Mouse (Mus musculus) heart, postnatal 10 days (tissue): ENCODE measurements around the gene Zdhhc14. TPM values are rescaled to one million over a fixed set of nuclear protein-coding genes. Genes with fewer than 3 reads are reported as not detected.

Experiments
- DNase-seq, 2 experiments: peaks; one replicate each; pipeline ENCODE4 v3.0.0; 2021
- intact Hi-C: fragments of 180-260 bp; cut with DNase I; formaldehyde crosslinking; loops from one replicate; pipeline ENCODE4 v1.15.1; 2025
- total RNA-seq, 2 experiments: library from RNA; stranded (reverse); gene quantifications; 2 replicates each; pipeline ENCODE4 v1.2.3; 2021

The Zdhhc14 gene
- total RNA-seq, 2 experiments from 2014 or later, result 3.6 TPM

GRCm38 (mm10) chr17:5800254-5800653 is 307.9 kb downstream of the Zdhhc14 start:
- intact Hi-C loops, result no loop called here

GRCm38 (mm10) chr17:5800824-5801560 is 308.6 kb downstream of the Zdhhc14 start:
- DNase-seq, result no peak
- intact Hi-C loops, result no loop called here

More at GRCm38 (mm10) chr17:5800254-5800653, 307.9 kb downstream of the Zdhhc14 start:
- DNase-seq, result no peak

GRCm38 (mm10) chr17:5801761-5802655 is 309.7 kb downstream of the Zdhhc14 start:
- intact Hi-C loops, result no loop called here

GRCm38 (mm10) chr17:5802656-5802955 is 310.2 kb downstream of the Zdhhc14 start:
- no peak for DNase-seq
- intact Hi-C loops, result no loop called here

More at GRCm38 (mm10) chr17:5801761-5802655, 309.7 kb downstream of the Zdhhc14 start:
- no peak for DNase-seq

Other genes with a start within 250 kb of the Zdhhc14 start
- 1 to 10 TPM in 1 of 2 experiments, under 1 TPM in 1; 0.82 to 1.4 TPM for gene Ldhal6b, start 73.8 kb upstream of the Zdhhc14 start, total RNA-seq
- 100 to 1,000 TPM; 124 to 126 TPM for gene Tmem242, start 52.3 kb upstream of the Zdhhc14 start, total RNA-seq